Mouse (Mus musculus) liver (tissue): Measurements from ENCODE around the gene 1810010H24Rik.
"Not testable (repeated sequence)": the region's sequence is repeated elsewhere in the genome, so short reads cannot be mapped to it uniquely, and the experiment has no call there.

ENCODE experiments used
- DNase-seq: peaks from one replicate; pipeline ENCODE4 v3.0.0-alpha.2; 2020; ENCODE audit warnings: mixed read lengths

Gene 1810010H24Rik

DNA sequence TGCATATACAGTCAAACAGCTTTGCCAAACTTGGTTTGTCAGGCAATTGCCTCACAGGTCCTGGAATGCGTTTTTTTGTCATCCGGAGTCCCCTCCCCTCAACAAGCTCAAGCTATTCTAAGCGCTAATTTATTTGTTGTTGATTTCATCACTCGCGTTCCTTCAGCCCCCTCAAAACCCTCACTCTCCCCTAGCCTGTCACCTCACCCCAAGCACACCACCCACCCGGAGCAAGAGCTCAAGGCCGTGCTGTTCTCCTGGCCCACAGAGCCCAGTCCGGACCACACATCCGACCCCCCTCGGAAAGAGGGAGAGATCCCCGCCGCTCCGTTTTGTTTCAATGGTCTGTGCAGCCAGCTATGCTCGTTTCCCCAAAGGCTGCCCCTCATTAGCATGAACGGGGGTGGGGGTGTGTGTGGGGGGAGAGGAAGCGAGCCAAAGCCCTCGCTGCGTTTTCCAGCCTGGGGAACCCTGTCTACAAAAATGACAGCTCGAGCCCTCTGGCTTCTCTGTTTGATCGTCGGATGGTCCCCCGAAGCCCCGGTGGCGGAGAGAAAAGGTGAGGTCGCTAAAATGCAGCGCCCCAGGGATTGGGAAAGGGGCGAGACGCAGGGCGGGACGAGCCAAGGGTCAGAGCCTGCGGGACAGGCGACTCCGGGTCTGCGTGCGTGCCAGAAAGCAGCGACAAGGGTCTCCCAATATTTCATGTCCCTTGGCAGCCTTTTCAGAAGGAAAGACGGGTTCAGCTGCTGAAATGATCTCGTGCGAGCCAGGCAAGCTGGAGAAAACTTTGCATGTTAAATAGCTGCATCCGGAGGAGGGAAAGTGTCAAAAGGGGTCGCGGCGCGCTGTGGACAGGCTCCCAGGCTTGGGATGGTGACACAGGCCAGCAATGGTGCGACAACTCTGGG lies at the start of gene 1810010H24Rik:
Gene 1810010H24Rik (plus strand): TSS at position 271 of the 911 bp plus-strand sequence.
- no peak for DNase-seq

GRCm38 (mm10) chr11:106976194-106976593 lies 49.3 kb upstream of the 1810010H24Rik start:
- no peak for DNase-seq

DNA sequence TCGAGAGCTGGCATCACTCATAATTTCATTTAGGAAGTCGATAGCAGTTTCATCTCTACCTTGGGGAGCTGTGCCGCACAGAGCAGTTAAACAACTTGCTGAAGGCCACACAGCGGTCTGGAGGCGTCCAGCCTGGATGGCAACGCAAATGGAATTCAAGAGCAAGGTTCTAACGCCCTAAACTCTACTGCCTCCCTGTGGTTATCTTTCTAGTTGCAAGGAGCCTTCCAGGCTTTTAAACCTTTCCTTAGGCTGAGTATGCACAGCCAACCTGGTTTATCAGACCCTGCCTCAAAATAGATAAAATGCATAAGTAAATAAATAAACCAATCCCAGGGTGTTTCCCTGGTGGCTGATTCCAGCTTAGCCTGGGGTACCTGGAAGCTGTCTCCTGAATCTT lies 45.0 kb upstream of the 1810010H24Rik start:
- peak; percentile 22 for DNase-seq

DNA sequence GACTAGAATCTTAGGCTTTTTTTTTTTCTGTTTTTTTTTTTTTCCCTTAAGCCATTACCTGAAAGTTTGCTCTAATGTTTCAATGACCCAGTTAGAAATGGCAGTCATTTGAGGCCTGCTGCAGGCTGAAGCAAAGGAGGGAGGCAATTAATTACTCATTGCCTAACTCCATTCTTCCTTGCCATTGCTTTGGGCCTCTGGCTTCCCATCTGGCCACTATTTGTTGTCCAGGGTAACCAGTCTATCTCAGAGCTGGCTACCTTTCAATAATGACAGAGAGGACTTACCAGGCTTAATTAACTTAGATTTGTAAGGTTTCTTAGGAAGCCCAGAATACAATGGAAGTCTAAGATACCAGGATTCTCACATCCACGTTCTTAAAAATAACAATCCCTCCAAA lies 43.7 kb upstream of the 1810010H24Rik start:
- no peak for DNase-seq

DNA sequence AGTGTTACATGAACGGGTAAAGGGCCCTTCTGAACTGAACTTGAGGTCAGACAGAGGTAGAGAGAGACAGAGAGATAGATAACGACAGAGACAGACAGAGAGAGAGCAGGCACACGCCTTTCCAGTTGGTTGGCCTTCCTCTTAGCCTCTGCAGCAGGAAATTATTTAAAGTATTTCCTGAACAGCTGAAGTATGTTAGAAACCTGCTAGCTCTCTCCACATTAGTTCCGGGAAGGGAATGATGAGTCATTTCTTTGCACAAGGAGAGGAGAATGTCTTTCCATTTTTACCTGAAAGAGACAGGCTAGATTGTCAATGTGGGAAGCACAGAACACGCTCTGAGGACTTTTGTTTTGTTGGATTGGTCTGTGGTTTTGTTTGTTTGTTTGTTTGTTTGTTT lies 43.1 kb upstream of the 1810010H24Rik start:
- DNase-seq, result no peak

DNA sequence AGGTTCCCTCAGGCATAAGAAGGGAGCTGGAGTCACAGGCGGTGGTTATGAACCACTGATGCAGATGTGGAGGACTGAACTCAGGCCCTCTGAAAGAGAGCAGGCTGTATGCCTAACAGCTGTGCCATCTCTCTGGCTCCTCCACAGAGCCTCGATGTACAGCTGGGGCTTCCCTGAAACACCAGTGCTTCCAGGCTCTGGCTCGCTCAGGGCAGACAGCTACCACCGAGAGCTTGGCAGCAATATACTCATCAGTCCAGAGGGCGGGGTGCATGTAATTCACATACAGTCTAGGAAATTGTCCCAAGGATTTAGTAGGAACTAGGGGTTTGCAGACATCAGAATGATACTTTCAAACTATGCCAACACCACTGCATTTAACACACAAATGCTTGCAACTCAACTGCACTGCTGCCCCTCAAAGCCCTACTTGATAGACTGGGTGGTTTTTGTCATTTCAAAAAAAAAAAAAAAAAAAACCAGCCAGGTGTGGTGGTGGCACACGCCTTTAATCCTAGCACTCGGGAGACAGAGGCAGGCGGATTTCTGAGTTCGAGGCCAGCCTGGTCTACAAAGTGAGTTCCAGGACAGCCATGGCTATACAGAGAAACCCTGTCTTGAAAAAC lies 39.4 kb upstream of the 1810010H24Rik start:
- not testable (repeated sequence) for DNase-seq

GRCm38 (mm10) chr11:106987384-106987783 lies 38.1 kb upstream of the 1810010H24Rik start:
- no peak for DNase-seq

DNA sequence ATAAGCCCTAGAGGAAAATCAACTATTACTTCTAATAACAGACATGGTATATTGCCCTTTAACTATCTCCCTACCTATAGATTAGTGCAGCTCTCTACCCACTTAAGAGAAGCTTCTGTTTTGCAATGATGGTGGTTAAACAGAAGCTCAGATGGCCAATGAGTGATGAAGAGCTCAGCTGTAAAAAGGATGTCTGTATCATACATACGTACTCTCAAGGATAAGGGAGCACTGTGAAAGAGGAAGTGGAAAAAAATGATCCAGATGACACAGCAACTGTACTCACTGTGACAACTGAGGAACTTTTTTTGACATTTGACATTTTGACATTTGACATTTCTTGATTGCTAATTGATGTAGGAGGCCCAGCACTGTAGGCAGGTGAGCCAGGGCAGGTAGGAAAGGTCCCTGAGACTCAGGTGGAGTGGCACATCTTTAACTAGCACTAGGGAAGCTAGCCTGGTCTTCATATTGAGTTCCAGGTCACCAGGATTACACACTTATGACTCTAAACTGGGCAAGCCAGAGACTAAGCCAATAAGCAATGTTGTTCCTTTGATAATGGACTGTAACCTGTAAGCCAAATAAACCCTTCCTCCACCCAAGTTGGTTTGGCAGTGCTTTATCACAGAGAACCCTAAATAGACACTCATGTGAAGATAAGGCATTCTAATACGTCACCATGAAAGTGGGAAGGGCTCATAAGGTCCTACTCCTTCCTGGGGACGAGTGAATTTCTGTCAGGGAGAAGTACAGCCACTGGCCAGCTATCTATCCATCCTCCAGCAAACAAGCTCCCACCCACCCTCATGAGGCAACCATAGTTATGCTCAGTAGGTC lies 31.0 kb upstream of the 1810010H24Rik start:
- no peak for DNase-seq

- DNase-seq, result not testable (repeated sequence)
Measured at GRCm38 (mm10) chr11:106996492-106996891, 29.0 kb upstream of the 1810010H24Rik start.

- peak; percentile 28 for DNase-seq
Measured at GRCm38 (mm10) chr11:106997976-106998375, 27.5 kb upstream of the 1810010H24Rik start.

DNA sequence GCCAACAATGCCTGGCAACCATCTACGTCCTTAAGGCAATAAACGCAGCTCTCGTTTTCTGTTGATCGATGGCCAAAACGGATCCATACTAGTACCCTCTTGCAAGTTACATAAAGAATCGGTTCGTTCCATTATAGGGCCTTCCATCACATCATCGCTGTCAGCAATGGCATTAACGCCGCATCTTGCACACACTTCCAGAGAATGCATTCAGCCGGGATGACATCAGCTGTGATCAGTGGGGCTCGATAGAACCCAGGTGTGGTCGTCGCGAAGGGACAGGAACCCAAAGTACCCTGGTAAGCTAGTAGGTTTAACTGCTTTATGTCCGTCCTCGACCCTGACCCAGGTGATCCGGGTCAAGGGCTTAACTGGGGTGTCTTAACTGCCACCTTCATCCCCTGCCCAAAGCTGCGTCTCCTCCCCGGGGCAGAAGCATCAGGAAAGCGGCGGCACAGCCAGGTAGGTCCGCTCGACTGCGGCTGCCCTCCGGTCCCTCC lies 26.8 kb upstream of the 1810010H24Rik start:
- DNase-seq, result peak; percentile 47

GRCm38 (mm10) chr11:106999151-106999948 lies 26.1 kb upstream of the 1810010H24Rik start, which contains the start of gene Kpna2:
Gene Kpna2 (minus strand): TSS chr11:106999541.
- DNase-seq, result peak; percentile 94

DNA sequence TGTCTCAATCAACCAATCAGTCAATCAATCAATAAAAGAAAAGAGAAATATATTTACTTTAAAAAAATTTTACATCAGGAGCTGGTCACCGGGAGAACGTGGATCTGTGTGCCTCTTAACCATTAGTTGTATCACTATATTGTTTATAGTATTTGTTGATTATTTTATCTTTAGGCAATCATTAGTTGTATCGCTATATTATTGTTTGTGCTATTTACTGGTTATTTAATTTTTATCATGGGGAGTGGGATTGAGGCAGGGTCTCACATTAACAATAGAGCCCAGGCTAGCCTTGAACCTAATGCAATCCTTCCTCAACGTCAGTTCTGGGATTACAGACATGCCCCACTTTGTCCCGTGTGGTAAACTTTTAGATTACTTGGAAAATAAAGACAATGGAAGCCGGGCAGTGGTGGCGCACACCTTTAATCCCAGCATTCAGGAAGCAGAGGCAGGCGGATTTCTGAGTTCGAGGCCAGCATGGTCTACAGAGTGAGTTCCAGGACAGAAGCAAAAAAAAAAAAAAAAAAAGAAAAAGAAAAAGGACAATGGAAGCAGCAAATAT lies 25.4 kb upstream of the 1810010H24Rik start:
- DNase-seq, result no peak

DNA sequence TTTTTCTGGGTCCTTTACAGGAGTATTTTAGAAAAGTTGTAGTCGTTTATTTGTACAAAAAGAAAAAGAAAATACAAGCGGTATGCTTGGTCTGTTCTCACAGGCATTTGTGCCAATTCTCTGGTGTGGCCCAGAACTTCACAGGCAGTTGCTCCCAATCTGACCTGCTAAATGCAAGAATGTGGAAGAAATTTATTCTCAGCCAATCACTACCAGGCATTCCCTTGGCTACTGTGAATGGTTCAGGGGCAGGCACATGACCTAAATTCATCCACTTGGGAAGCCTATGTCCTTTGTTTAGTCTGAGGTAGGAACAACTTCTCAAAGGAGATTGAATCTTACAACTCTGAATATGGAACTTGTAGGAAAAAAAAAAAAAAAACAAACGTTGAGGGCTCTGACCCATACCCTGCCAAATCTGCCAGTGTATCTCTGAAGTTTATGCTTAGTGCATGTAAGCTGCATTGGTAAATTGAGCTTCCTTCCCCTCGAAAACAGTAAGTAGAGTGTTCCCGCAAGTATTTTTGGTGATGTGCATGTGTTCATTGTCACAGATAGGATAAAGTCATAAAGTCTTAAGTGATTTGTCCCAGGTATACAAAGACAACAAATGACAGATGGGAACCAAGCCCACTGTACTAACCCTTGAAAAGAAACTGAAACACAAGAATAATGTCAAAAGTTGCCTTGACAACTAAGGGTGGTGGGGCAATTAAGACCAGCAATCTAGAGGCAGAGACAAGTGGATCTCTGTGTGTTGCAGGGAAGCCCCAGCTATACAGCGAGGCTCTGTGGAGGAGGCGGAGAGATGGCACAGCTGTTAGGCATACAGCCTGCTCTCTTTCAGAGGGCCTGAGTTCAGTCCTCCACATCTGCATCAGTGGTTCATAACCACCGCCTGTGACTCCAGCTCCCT lies 23.5 kb upstream of the 1810010H24Rik start:
- no peak for DNase-seq

GRCm38 (mm10) chr11:107005538-107005937 lies 19.9 kb upstream of the 1810010H24Rik start:
- no peak for DNase-seq

- DNase-seq, result no peak
Measured at GRCm38 (mm10) chr11:107010447-107010846, 15.0 kb upstream of the 1810010H24Rik start.

- no peak for DNase-seq
Measured at GRCm38 (mm10) chr11:107011171-107011570, 14.3 kb upstream of the 1810010H24Rik start.

GRCm38 (mm10) chr11:107011669-107012323 lies 13.7 kb upstream of the 1810010H24Rik start:
- DNase-seq, result no peak

DNA sequence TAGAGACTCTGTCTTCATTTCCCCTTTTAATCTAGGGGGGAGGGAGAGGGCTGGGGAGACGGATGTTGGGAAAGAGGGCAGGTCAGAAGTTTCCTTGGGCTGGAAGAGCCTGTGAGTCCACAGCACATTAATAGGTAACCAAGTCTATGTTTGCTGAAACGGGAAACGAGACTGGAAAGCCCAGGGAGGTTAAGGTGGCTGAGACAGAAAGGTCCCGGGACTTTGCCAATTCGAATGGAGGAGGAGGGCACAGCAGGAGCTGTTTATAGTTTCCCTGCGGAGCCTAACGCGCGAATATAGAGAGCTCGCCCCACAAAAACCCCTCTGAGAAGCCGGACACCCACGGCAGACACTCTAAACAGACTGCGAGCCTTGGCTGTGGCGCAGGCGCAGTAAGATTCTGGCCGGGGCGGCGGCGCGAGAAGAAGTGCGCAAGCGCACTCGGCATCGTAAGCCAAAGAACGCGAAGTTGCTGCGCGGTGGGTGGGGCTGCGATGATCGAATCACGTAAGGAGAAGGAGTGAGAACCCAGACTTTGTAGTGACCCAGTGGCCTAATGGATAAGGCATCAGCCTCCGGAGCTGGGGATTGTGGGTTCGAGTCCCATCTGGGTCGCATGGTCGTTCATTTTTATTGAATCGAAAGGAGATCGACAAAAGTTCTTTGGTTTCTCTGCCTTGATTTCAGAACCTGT lies 13.0 kb upstream of the 1810010H24Rik start:
- DNase-seq, result peak; percentile 97
